Mouse (Mus musculus): ENCODE measurements around the gene Fam178b. TPM values are rescaled to one million over a fixed set of nuclear protein-coding genes. Genes with fewer than 3 reads are reported as not detected.
A peak's percentile ranks its signal among the peaks of the same experiment; 100 is the strongest.

Gene Fam178b
- polyA plus RNA-seq, 1 experiment from 2014 or later = 1.3 TPM

- H3K27me3 ChIP-seq (ENCODE audit: control insufficient read depth, insufficient read depth, low read length) = no peaks in the 10 kb centered on the region
- WGBS = 70% methylated on average over 9 of the region's 9 CpGs
- no peak overlapping the region for H3K9ac ChIP-seq (ENCODE audit: low read depth, low read length)
- no peak overlapping the region for H3K4me2 ChIP-seq (replicated peaks; ENCODE audit: low read depth, low read length)
- H3K9me3 ChIP-seq (ENCODE audit: control insufficient read depth, low read length) = no peaks in the 10 kb centered on the region
- ATAC-seq (ENCODE audit: low FRiP score, low TSS enrichment) = no peak
- H3K4me1 ChIP-seq (ENCODE audit: control insufficient read depth, insufficient read depth, low read length) = no peaks in the 10 kb centered on the region
- H3K36me3 ChIP-seq (ENCODE audit: control insufficient read depth, insufficient read depth, low read length) = no peaks in the 10 kb centered on the region
- H3K27ac ChIP-seq (ENCODE audit: low read depth, low read length) = no peak overlapping the region
- no peak overlapping the region for H3K4me3 ChIP-seq (ENCODE audit: low read length)
Measured at GRCm38 (mm10) chr1:36603361-36603760, 79.6 kb downstream of the Fam178b start.

GRCm38 (mm10) chr1:36602271-36602670 lies 80.7 kb downstream of the Fam178b start:
- ATAC-seq (ENCODE audit: low FRiP score, low TSS enrichment) = no peak
- Histone ChIP-seq H3K27me3 (ENCODE audit: control insufficient read depth, insufficient read depth, low read length) (no peaks in the 10 kb centered on the region), H3K27ac (ENCODE audit: low read depth, low read length) (no peak overlapping the region), H3K9me3 (ENCODE audit: control insufficient read depth, low read length) (no peaks in the 10 kb centered on the region), H3K4me2 (replicated peaks; ENCODE audit: low read depth, low read length) (no peak overlapping the region), H3K4me3 (ENCODE audit: low read length) (no peak overlapping the region), H3K36me3 (ENCODE audit: control insufficient read depth, insufficient read depth, low read length) (no peaks in the 10 kb centered on the region), H3K4me1 (ENCODE audit: control insufficient read depth, insufficient read depth, low read length) (no peaks in the 10 kb centered on the region), H3K9ac (ENCODE audit: low read depth, low read length) (no peak overlapping the region)
- 71% methylated on average over 4 of the region's 4 CpGs for WGBS

- 71% methylated on average over 2 of the region's 2 CpGs for WGBS
- no peaks in the 10 kb centered on the region for H3K27me3 ChIP-seq (ENCODE audit: control insufficient read depth, insufficient read depth, low read length)
- H3K4me3 ChIP-seq (ENCODE audit: low read length) = no peak overlapping the region
- no peaks in the 10 kb centered on the region for H3K9me3 ChIP-seq (ENCODE audit: control insufficient read depth, low read length)
- H3K4me2 ChIP-seq (replicated peaks; ENCODE audit: low read depth, low read length) = no peak overlapping the region
- ATAC-seq (ENCODE audit: low FRiP score, low TSS enrichment) = no peak
- H3K27ac ChIP-seq (ENCODE audit: low read depth, low read length) = no peak overlapping the region
- peaks cover 12% of the 10 kb centered on the region for H3K4me1 ChIP-seq (ENCODE audit: control insufficient read depth, insufficient read depth, low read length)
- H3K9ac ChIP-seq (ENCODE audit: low read depth, low read length) = no peak overlapping the region
- H3K36me3 ChIP-seq (ENCODE audit: control insufficient read depth, insufficient read depth, low read length) = no peaks in the 10 kb centered on the region
Measured at GRCm38 (mm10) chr1:36598411-36598810, 84.6 kb downstream of the Fam178b start.

- Histone ChIP-seq H3K36me3 (ENCODE audit: control insufficient read depth, insufficient read depth, low read length) (no peaks in the 10 kb centered on the region), H3K4me2 (replicated peaks; ENCODE audit: low read depth, low read length) (no peak overlapping the region), H3K9ac (ENCODE audit: low read depth, low read length) (0 out of 2 replicates have a peak overlapping the region, but pooled peaks have one; percentile 7), H3K27ac (ENCODE audit: low read depth, low read length) (no peak overlapping the region), H3K9me3 (ENCODE audit: control insufficient read depth, low read length) (no peaks in the 10 kb centered on the region), H3K27me3 (ENCODE audit: control insufficient read depth, insufficient read depth, low read length) (no peaks in the 10 kb centered on the region), H3K4me3 (ENCODE audit: low read length) (no peak overlapping the region), H3K4me1 (ENCODE audit: control insufficient read depth, insufficient read depth, low read length) (peaks cover 19% of the 10 kb centered on the region)
- 38% methylated on average over 4 of the region's 4 CpGs for WGBS
- peak; percentile 80; the same call in 1 of the 2 replicates for ATAC-seq (ENCODE audit: low FRiP score, low TSS enrichment)
Measured at GRCm38 (mm10) chr1:36596114-36596513, 86.9 kb downstream of the Fam178b start.

- Histone ChIP-seq H3K36me3 (ENCODE audit: control insufficient read depth, insufficient read depth, low read length) (no peaks in the 10 kb centered on the region), H3K9ac (ENCODE audit: low read depth, low read length) (no peak overlapping the region), H3K27ac (ENCODE audit: low read depth, low read length) (0 out of 2 replicates have a peak overlapping the region, but pooled peaks have one; percentile 7), H3K9me3 (ENCODE audit: control insufficient read depth, low read length) (no peaks in the 10 kb centered on the region), H3K27me3 (ENCODE audit: control insufficient read depth, insufficient read depth, low read length) (no peaks in the 10 kb centered on the region), H3K4me1 (ENCODE audit: control insufficient read depth, insufficient read depth, low read length) (peaks cover 19% of the 10 kb centered on the region), H3K4me3 (ENCODE audit: low read length) (no peak overlapping the region), H3K4me2 (replicated peaks; ENCODE audit: low read depth, low read length) (no peak overlapping the region)
- ATAC-seq (ENCODE audit: low FRiP score, low TSS enrichment) = peak; percentile 68
- WGBS = 61% methylated on average over 10 of the region's 10 CpGs
Measured at GRCm38 (mm10) chr1:36595167-36595931, 87.6 kb downstream of the Fam178b start.

- H3K27ac ChIP-seq (ENCODE audit: low read depth, low read length) = no peak overlapping the region
- WGBS = 27% methylated on average over 1 of the region's 1 CpGs
- no peaks in the 10 kb centered on the region for H3K36me3 ChIP-seq (ENCODE audit: control insufficient read depth, insufficient read depth, low read length)
- ATAC-seq (ENCODE audit: low FRiP score, low TSS enrichment) = no peak
- H3K4me1 ChIP-seq (ENCODE audit: control insufficient read depth, insufficient read depth, low read length) = peaks cover 33% of the 10 kb centered on the region
- no peak overlapping the region for H3K4me2 ChIP-seq (replicated peaks; ENCODE audit: low read depth, low read length)
- H3K9me3 ChIP-seq (ENCODE audit: control insufficient read depth, low read length) = no peaks in the 10 kb centered on the region
- H3K9ac ChIP-seq (ENCODE audit: low read depth, low read length) = no peak overlapping the region
- H3K27me3 ChIP-seq (ENCODE audit: control insufficient read depth, insufficient read depth, low read length) = no peaks in the 10 kb centered on the region
- H3K4me3 ChIP-seq (ENCODE audit: low read length) = no peak overlapping the region
Measured at GRCm38 (mm10) chr1:36593099-36593498, 89.9 kb downstream of the Fam178b start.

- no peak for ATAC-seq (ENCODE audit: low FRiP score, low TSS enrichment)
- no peak overlapping the region for H3K4me3 ChIP-seq (ENCODE audit: low read length)
- no peaks in the 10 kb centered on the region for H3K36me3 ChIP-seq (ENCODE audit: control insufficient read depth, insufficient read depth, low read length)
- no peak overlapping the region for H3K9ac ChIP-seq (ENCODE audit: low read depth, low read length)
- WGBS = 53% methylated on average over 2 of the region's 2 CpGs
- no peaks in the 10 kb centered on the region for H3K27me3 ChIP-seq (ENCODE audit: control insufficient read depth, insufficient read depth, low read length)
- no peaks in the 10 kb centered on the region for H3K9me3 ChIP-seq (ENCODE audit: control insufficient read depth, low read length)
- peaks cover 33% of the 10 kb centered on the region for H3K4me1 ChIP-seq (ENCODE audit: control insufficient read depth, insufficient read depth, low read length)
- no peak overlapping the region for H3K4me2 ChIP-seq (replicated peaks; ENCODE audit: low read depth, low read length)
- no peak overlapping the region for H3K27ac ChIP-seq (ENCODE audit: low read depth, low read length)
Measured at GRCm38 (mm10) chr1:36591408-36591807, 91.6 kb downstream of the Fam178b start.

GRCm38 (mm10) chr1:36590664-36591063 lies 92.3 kb downstream of the Fam178b start:
- no peak overlapping the region for H3K4me2 ChIP-seq (replicated peaks; ENCODE audit: low read depth, low read length)
- no peaks in the 10 kb centered on the region for H3K9me3 ChIP-seq (ENCODE audit: control insufficient read depth, low read length)
- 66% methylated on average over 9 of the region's 9 CpGs for WGBS
- no peaks in the 10 kb centered on the region for H3K36me3 ChIP-seq (ENCODE audit: control insufficient read depth, insufficient read depth, low read length)
- H3K4me1 ChIP-seq (ENCODE audit: control insufficient read depth, insufficient read depth, low read length) = peaks cover 31% of the 10 kb centered on the region
- no peak overlapping the region for H3K9ac ChIP-seq (ENCODE audit: low read depth, low read length)
- H3K27ac ChIP-seq (ENCODE audit: low read depth, low read length) = no peak overlapping the region
- ATAC-seq (ENCODE audit: low FRiP score, low TSS enrichment) = no peak
- no peaks in the 10 kb centered on the region for H3K27me3 ChIP-seq (ENCODE audit: control insufficient read depth, insufficient read depth, low read length)
- no peak overlapping the region for H3K4me3 ChIP-seq (ENCODE audit: low read length)

GRCm38 (mm10) chr1:36589486-36589885 lies 93.5 kb downstream of the Fam178b start:
- Histone ChIP-seq H3K9ac (ENCODE audit: low read depth, low read length) (peak overlapping the region; percentile 1; the same call in 1 of the 2 replicates), H3K4me2 (replicated peaks; ENCODE audit: low read depth, low read length) (no peak overlapping the region)
- ATAC-seq (ENCODE audit: low FRiP score, low TSS enrichment) = peak; percentile 30; the same call in 1 of the 2 replicates

More at GRCm38 (mm10) chr1:36589486-36589885, 93.5 kb downstream of the Fam178b start:
- no peaks in the 10 kb centered on the region for H3K27me3 ChIP-seq (ENCODE audit: control insufficient read depth, insufficient read depth, low read length)
- no peak overlapping the region for H3K4me3 ChIP-seq (ENCODE audit: low read length)
- peaks cover 27% of the 10 kb centered on the region for H3K4me1 ChIP-seq (ENCODE audit: control insufficient read depth, insufficient read depth, low read length)
- no peaks in the 10 kb centered on the region for H3K36me3 ChIP-seq (ENCODE audit: control insufficient read depth, insufficient read depth, low read length)
- H3K9me3 ChIP-seq (ENCODE audit: control insufficient read depth, low read length) = no peaks in the 10 kb centered on the region
- 54% methylated on average over 6 of the region's 6 CpGs for WGBS
- H3K27ac ChIP-seq (ENCODE audit: low read depth, low read length) = peak overlapping the region; percentile 65; the same call in 1 of the 2 replicates

Measured in kidney, embryonic 14.5 days (tissue).